Mouse (Mus musculus) frontal cortex, postnatal 10 days (tissue): ENCODE measurements around the gene Nup107.

Experiments
- DNase-seq, 2 experiments: peaks; one replicate each; pipeline ENCODE4 v3.0.0; 2022; ENCODE audit warnings: low spot score in 2 of 2, mixed read lengths in 1 of 2

Nup107 gene

GRCm38 (mm10) chr10:117792141-117793091, at the start of gene Nup107:
Gene Nup107 (minus strand): TSS chr10:117792705.
- peak; percentile 99 to 100 for DNase-seq

DNA sequence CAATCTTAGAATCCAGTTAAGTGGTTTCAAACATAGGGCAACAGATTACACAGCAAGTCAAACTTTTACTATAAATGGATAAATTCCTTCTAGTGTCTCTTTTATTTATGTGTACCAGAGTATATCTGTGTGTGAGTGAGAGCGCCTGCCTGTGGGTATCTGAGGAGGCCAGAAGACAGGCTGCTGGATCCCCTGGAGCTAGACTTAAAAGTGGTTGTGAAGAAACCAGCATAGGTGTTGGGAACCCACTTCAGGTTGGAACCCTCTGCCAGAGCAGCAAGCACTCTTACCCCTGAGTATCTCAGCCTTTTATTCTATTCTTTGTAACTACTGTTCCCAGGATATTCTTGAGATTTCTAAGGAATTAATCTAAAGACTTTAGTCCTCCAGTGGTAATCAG, 49.3 kb upstream of the Nup107 start:
- DNase-seq: no peak

- no peak for DNase-seq
Observed at GRCm38 (mm10) chr10:117840431-117840995, 48.0 kb upstream of the Nup107 start.

- no peak for DNase-seq
Observed at GRCm38 (mm10) chr10:117839737-117840136, 47.2 kb upstream of the Nup107 start.

- DNase-seq: no peak
Observed at GRCm38 (mm10) chr10:117838924-117839323, 46.4 kb upstream of the Nup107 start.

DNA sequence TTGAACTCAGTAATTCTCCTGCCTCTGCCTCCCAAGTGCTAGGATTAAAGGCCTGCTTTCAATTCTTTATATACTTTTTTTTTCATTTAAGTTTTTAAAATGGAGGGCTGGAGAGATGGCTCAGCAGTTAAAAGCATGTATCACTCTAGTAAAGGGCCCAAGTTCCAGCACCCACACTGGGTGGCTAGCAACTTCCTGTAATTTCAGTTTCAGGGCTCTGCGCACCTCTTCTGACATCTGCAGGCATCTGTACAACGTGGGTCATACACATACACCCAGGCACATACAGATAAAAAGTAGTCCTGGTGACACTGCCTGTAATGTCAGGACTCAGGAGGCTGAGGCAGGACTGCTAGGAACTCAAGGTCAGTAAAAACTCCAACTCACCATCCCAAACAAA, 43.8 kb upstream of the Nup107 start:
- no peak for DNase-seq

GRCm38 (mm10) chr10:117835453-117835852, 42.9 kb upstream of the Nup107 start:
- DNase-seq: no peak

DNA sequence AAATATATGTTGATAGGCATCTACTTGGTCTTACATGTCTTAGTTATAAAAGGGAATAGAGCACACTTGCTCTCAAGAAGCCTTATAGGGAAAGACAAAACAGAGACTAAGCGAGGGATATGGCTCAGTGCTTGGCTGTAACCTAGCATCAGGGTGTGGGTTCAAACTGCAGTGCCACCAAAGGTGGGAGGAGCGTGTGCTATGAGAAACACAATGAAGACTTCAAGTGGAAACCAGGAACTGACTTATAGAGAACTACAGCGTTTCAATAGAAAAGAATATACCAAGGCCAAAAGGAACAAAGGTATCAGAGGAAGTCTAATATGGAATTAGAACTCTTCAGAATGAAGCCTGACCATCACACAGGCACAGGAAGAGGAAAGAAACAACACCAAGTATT, 38.3 kb upstream of the Nup107 start:
- no peak for DNase-seq

- DNase-seq: no peak
Observed at GRCm38 (mm10) chr10:117829472-117830155, 37.1 kb upstream of the Nup107 start.

GRCm38 (mm10) chr10:117829022-117829421, 36.5 kb upstream of the Nup107 start:
- no peak for DNase-seq

DNA sequence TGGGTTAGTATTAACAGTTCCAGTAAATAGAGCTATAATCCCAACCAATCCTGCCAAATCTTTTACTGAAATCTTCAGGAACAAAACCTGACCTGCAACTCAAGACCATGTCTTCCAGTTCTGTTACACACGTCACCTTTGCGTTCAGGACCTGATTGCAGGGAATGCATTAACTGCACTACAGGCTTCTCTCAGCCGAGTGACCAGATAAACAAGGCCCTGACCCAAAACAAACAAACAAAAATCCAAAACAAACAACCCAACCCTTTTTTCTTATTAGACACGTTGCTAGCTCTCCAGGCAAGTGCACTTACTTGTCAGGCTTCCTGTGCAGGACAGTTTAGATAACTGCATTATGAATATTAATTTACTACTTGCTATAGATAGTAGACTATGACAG, 36.0 kb upstream of the Nup107 start:
- no peak for DNase-seq

GRCm38 (mm10) chr10:117824647-117825046, 32.1 kb upstream of the Nup107 start:
- no peak for DNase-seq

- DNase-seq: no peak
Observed at GRCm38 (mm10) chr10:117824139-117824538, 31.6 kb upstream of the Nup107 start.

DNA sequence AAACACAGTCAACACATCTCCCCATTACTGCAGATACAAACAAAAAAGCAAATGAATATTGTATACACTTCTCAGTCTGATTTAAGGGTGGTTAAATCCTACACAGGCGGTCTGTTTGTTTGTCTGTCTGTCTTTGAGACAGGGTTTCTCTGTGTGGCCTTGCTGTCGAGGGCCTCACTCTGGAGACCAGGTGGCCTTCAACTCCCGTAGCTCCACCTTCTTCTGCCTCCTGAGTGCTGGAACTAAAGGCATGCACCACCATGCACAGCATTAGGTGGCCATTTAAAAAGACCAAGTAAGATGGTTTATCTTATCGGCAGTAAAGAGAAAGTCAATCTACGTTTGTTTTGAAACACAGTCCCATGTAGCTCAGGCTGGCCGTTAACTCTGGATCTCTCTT, 30.8 kb upstream of the Nup107 start:
- no peak for DNase-seq

DNA sequence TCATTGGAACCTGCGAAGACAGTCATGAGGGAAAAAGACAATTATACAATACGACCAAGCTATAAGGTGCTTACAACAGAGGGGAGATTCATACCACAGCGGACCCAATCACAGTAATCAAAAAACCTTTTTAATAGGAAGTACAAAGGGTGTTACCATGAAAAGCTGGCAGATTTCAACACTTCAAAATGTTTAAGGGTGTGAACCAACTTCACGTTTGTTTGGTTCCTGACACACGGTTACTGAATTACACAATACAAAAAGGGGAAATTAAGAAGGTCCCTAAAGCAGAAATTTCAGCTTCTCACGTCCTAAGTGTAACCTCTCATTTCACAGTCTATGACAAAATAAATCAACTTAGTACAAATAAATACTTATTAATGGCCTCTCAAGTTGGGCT, 26.1 kb upstream of the Nup107 start:
- no peak for DNase-seq

GRCm38 (mm10) chr10:117816721-117817120, 24.2 kb upstream of the Nup107 start:
- no peak for DNase-seq

DNA sequence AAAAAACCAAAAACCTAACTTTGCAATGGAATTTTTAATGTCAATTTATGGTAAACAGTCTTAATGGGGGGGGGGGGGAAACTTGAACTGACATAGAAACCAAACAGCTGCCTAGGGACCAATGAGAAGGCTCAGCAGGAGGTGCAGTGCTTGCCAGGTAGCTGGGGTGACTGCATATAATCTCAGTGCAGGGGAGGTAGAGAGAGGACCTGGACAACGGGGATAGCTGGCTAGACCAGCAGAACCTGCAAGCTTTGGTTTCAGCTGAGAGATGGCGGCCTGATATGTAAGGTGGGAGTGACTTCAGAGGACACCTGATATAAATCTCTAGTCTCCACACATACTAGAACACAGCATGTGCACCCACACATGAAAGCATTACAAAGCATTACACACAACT, 20.0 kb upstream of the Nup107 start:
- no peak for DNase-seq

GRCm38 (mm10) chr10:117811555-117811954, 19.1 kb upstream of the Nup107 start:
- no peak for DNase-seq

GRCm38 (mm10) chr10:117810506-117810905, 18.0 kb upstream of the Nup107 start:
- DNase-seq: no peak

GRCm38 (mm10) chr10:117808068-117808467, 15.6 kb upstream of the Nup107 start:
- no peak for DNase-seq

GRCm38 (mm10) chr10:117805919-117806318, 13.4 kb upstream of the Nup107 start:
- no peak for DNase-seq
